Mouse (Mus musculus) cerebellum, adult 2 months (tissue): ENCODE measurements around the gene Spaca3. TPM values are rescaled to one million over a fixed set of nuclear protein-coding genes. Genes with fewer than 3 reads are reported as not detected.

Experiments used
- DNase-seq, 2 experiments: peaks; one replicate each; pipeline ENCODE4 v3.0.0; 2021
- H3K27ac ChIP-seq: fragments of 200-500 bp; 2 replicates; pipeline ENCODE4 v1.5.1; 2012; ENCODE audit warnings: low read length, control low read depth, inconsistent platforms; ENCODE audit not compliant: insufficient read depth
- H3K27me3 ChIP-seq: fragments of 200-500 bp; 2 replicates; pipeline ENCODE4 v1.6.1; 2012; ENCODE audit warnings: inconsistent platforms, mild to moderate bottlenecking, low read length, moderate library complexity; ENCODE audit not compliant: control insufficient read depth, insufficient read depth
- H3K4me1 ChIP-seq: fragments of 200-500 bp; 2 replicates; pipeline ENCODE4 v1.6.1; 2011; ENCODE audit warnings: low read length; ENCODE audit not compliant: control insufficient read depth, insufficient read depth
- H3K4me3 ChIP-seq: fragments of 200-500 bp; replicated peaks from 2 replicates; pipeline ENCODE3; 2011; ENCODE audit warnings: mild to moderate bottlenecking, low read depth, low read length, control low read depth; ENCODE audit not compliant: insufficient read depth
- CTCF ChIP-seq: fragments of 200-500 bp; IDR thresholded peaks from 2 replicates; pipeline ENCODE4 v1.5.1; 2011; ENCODE audit warnings: low read depth, mild to moderate bottlenecking, control low read depth, low read length, moderate library complexity, borderline replicate concordance; ENCODE audit not compliant: insufficient read depth
- POLR2A ChIP-seq: fragments of 200-500 bp; IDR thresholded peaks from 2 replicates; pipeline ENCODE4 v1.6.1; 2011; ENCODE audit warnings: low read length, control low read depth, borderline replicate concordance; ENCODE audit not compliant: insufficient read depth
- WGBS: fragments of 180-500 bp; shearing (Covaris S2); methylation state at CpG from one replicate; pipeline ENCODE4 v1.1.7; 2018; 5-methylcytosine and 5-hydroxymethylcytosine counted together
- polyA plus RNA-seq: library from polyadenylated mRNA; depleted of rRNA; stranded (reverse); fragments of >200 nt; gene quantifications from 2 replicates; pipeline ENCODE4 v1.2.3, GENCODE M21; 2012

Spaca3 gene
- polyA plus RNA-seq, 1 experiment = not detected

GRCm38 (mm10) chr11:80889336-80890063, 31.3 kb downstream of the Spaca3 start:
- no peak for DNase-seq
- no peak overlapping the region for H3K4me3 ChIP-seq
- peaks cover 22% of the 10 kb centered on the region for H3K4me1 ChIP-seq
- H3K27ac ChIP-seq = no peak overlapping the region
- 64% methylated on average over 7 of the region's 7 CpGs for WGBS
- TF ChIP-seq CTCF (no peak), POLR2A (no peak)
- no peaks in the 10 kb centered on the region for H3K27me3 ChIP-seq

- 38% methylated on average over 3 of the region's 3 CpGs for WGBS
- DNase-seq = peak in 1 of 2 experiments; percentile 61
- Histone ChIP-seq H3K27me3 (no peaks in the 10 kb centered on the region), H3K27ac (no peak overlapping the region), H3K4me3 (no peak overlapping the region), H3K4me1 (0 out of 2 replicates have a peak, but pooled peaks cover 2% of the 10 kb centered on the region)
- TF ChIP-seq POLR2A (no peak), CTCF (no peak)
Measured at GRCm38 (mm10) chr11:80895853-80896252, 37.7 kb downstream of the Spaca3 start.

- Histone ChIP-seq H3K4me3 (no peak overlapping the region), H3K4me1 (0 out of 2 replicates have a peak, but pooled peaks cover 2% of the 10 kb centered on the region), H3K27me3 (no peaks in the 10 kb centered on the region), H3K27ac (no peak overlapping the region)
- WGBS = 92% methylated on average over 4 of the region's 4 CpGs
- no peak for DNase-seq
- TF ChIP-seq CTCF (no peak), POLR2A (no peak)
Measured at GRCm38 (mm10) chr11:80900555-80900954, 42.4 kb downstream of the Spaca3 start.

- 71% methylated on average over 7 of the region's 7 CpGs for WGBS
- H3K4me1 ChIP-seq = no peaks in the 10 kb centered on the region
- TF ChIP-seq POLR2A (no peak), CTCF (no peak)
Measured at GRCm38 (mm10) chr11:80902664-80903063, 44.5 kb downstream of the Spaca3 start.

GRCm38 (mm10) chr11:80903426-80903825, 45.3 kb downstream of the Spaca3 start:
- Histone ChIP-seq H3K27me3 (no peaks in the 10 kb centered on the region), H3K27ac (no peak overlapping the region), H3K4me1 (no peaks in the 10 kb centered on the region; the same call in 1 of the 2 replicates), H3K4me3 (no peak overlapping the region)
- WGBS = 73% methylated on average over 10 of the region's 10 CpGs
- TF ChIP-seq CTCF (no peak), POLR2A (no peak)
- no peak for DNase-seq

More at GRCm38 (mm10) chr11:80902664-80903063, 44.5 kb downstream of the Spaca3 start:
- no peaks in the 10 kb centered on the region for H3K27me3 ChIP-seq
- no peak overlapping the region for H3K27ac ChIP-seq
- no peak overlapping the region for H3K4me3 ChIP-seq
- DNase-seq = no peak

GRCm38 (mm10) chr11:80904559-80904958, 46.4 kb downstream of the Spaca3 start:
- Histone ChIP-seq H3K4me3 (no peak overlapping the region), H3K4me1 (no peaks in the 10 kb centered on the region; the same call in 1 of the 2 replicates), H3K27me3 (no peaks in the 10 kb centered on the region), H3K27ac (no peak overlapping the region)
- TF ChIP-seq POLR2A = no peak
- TF ChIP-seq CTCF = no peak
- WGBS = 80% methylated on average over 2 of the region's 2 CpGs
- no peak for DNase-seq

- Histone ChIP-seq H3K4me1 (no peaks in the 10 kb centered on the region; the same call in 1 of the 2 replicates), H3K27me3 (no peaks in the 10 kb centered on the region), H3K4me3 (no peak overlapping the region), H3K27ac (no peak overlapping the region)
- no peak for TF ChIP-seq POLR2A
- peak; percentile 87 for TF ChIP-seq CTCF
- peak; percentile 64 to 71 for DNase-seq
- 45% methylated on average over 4 of the region's 4 CpGs for WGBS
Measured at GRCm38 (mm10) chr11:80906456-80906855, 48.3 kb downstream of the Spaca3 start.

- WGBS = 79% methylated on average over 6 of the region's 6 CpGs
- Histone ChIP-seq H3K4me3 (no peak overlapping the region), H3K27ac (no peak overlapping the region), H3K4me1 (no peaks in the 10 kb centered on the region; the same call in 1 of the 2 replicates), H3K27me3 (no peaks in the 10 kb centered on the region)
- no peak for TF ChIP-seq CTCF
- no peak for TF ChIP-seq POLR2A
- DNase-seq = no peak
Measured at GRCm38 (mm10) chr11:80907820-80908219, 49.7 kb downstream of the Spaca3 start.
